Mouse (Mus musculus) left cerebral cortex, adult 11 months (tissue): ENCODE measurements at regions not wholly inside any gene's neighbourhood (a gene's known extent, or its start where the extent isn't known, plus 50 kb on each side); places are given as distances from the start of the nearest gene placed in this dataset.
"Not testable (repeated sequence)": the region's sequence is repeated elsewhere in the genome, so short reads cannot be mapped to it uniquely, and the experiment has no call there.

Experiments used
- DNase-seq: peaks from one replicate; pipeline ENCODE4 v3.0.0; 2022; ENCODE audit warnings: low spot score

DNA sequence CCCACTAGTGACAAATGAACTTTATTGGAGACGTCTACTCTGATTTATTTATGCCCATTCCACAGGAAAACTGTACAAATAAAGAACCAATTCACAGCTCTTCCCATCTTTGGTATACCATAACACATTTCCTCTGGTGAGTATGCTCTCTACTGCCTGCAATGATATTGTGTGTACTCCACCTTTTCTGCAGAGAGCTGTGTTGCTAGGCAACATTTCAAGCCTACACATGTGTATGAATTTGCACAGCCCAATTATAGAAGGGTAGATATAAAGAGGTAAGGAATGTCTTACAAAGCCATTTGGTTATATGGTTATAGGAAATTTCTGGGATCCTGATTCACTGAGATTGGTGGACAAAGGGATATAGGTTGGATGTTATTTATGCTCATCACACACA lies 227.4 kb downstream of the 4931408C20Rik start:
- no peak for DNase-seq

- DNase-seq, result no peak
Observed at GRCm38 (mm10) chr1:26426383-26426782, 260.9 kb downstream of the 4931408C20Rik start.

GRCm38 (mm10) chr1:26387938-26388897 lies 299.0 kb downstream of the 4931408C20Rik start:
- DNase-seq, result no peak

DNA sequence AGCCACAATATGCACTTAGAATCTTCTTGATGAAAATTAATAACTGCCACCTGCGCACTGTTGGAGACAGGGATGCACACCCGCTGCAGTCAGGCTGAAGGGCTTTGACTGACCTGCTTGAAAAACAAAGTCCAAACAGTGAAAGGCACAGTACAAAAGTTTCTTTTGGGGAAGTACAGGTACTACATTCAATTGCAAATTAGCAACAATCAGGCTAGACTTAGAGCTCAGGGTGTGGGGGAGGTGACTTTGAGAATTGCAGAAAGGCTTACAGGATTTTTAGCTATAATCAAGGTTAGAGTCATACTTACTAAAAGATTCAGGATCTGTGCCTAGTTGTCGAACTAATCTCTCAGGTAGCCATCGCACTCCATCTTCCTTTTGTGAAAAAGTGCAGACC lies 346.7 kb downstream of the 4931408C20Rik start:
- no peak for DNase-seq

- not testable (repeated sequence) for DNase-seq
Observed at GRCm38 (mm10) chr1:26339876-26340275, 347.4 kb downstream of the 4931408C20Rik start.

GRCm38 (mm10) chr1:26289582-26289981 lies 397.7 kb downstream of the 4931408C20Rik start:
- no peak for DNase-seq

DNA sequence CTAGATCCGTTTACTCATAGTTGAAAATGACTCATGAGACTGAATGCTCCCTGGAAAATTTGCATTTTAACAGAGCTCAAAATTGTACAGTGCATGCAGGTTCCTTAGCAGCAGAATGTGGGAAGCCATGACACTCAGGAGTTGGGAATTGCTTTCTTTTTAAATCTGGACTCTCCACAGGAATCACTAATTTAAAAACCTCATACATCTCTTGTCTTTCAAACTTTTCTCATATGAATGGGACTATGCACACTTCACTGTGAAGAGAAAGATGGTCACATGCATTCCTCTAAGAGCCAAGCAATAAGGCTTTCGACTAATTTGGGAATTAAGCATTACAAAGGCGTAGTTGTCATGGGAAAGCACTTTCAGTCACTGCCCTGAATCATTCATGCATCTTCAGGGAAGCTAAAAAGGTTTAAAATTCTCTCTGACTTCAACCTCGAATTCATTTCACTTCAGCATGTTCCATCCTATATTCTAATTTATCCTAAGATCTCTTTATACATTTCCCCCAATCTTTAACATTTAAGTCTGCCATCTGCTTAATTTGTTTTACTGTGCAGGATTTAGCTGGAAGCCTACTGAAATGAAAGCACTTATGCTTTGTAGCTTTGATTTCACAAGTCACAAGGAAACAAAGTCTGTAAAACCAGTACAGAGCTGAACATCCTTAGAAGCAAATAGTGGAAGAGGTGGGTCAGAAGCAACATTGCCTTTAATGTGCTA lies 404.2 kb downstream of the 4931408C20Rik start:
- peak; percentile 40 for DNase-seq

- DNase-seq, result no peak
Observed at GRCm38 (mm10) chr1:26276606-26277005, 410.7 kb downstream of the 4931408C20Rik start.

GRCm38 (mm10) chr1:26243351-26243750 lies 413.8 kb upstream of the Adgrb3 start:
- no peak for DNase-seq

DNA sequence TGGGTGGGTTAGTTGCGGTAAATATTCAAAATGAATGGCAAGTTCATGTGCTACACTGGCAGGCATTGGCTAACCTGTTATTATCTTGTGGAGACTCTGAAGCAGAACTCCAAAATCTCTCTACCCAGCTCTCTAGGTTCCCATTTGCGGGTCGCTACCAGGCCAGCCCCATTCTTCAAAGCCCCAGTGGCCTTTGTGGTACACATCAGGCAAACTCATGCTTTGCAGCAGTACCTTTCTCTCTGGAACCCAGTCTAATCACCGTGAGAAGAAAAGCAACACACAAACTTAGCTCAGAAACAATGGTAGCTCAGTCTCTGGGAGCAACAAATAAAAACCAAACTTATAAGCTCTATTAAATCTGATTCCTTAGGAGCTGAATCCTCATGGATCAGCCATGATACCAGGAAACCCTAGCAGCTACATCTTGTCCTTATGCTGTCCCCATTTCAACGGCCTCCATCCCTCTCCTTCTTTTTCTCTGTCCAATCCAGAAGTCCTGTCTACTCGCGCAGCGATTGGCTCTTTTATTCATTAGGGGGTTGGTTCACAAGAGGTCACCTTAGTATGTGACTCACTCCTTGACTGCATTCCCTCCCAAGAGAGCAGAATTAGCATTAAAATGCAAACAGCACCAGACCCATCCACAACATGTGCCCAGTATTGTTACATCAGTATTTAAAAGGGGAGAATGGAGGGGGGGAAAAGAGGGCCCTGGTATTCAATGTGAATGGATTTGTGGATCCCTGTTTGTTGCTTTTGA lies 400.0 kb upstream of the Adgrb3 start:
- no peak for DNase-seq

DNA sequence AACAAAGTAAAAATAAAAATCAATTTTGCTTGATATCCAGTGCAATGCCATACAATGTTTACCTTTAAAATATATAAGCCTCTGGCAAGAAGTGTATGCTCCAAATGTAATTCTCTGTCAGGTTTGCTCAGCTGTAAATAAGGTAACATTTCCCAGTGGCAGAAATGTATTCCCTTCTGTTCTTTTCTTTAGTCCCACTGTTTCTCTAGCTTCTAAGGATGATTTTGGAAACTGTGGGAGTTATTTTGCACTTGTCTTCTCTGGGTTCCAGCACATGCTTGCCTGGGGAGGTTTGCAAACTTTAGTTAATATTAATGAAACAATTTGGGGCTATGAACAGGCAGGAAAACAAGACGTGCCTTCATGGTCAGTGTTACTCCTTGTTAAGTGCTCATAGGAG lies 374.9 kb upstream of the Adgrb3 start:
- no peak for DNase-seq
